Mouse (Mus musculus) bone marrow macrophage, adult 2 months (primary cell): ENCODE measurements around the gene Rdh11.

Experiments
- CTCF ChIP-seq: IDR thresholded peaks from 2 replicates; pipeline ENCODE4 v1.5.1; 2012; ENCODE audit warnings: low read depth, mild to moderate bottlenecking, low read length, moderate library complexity
- POLR2A ChIP-seq: IDR thresholded peaks from 2 replicates; pipeline ENCODE4 v1.6.1; 2012; ENCODE audit warnings: mild to moderate bottlenecking, low read depth, low read length, borderline replicate concordance

DNA sequence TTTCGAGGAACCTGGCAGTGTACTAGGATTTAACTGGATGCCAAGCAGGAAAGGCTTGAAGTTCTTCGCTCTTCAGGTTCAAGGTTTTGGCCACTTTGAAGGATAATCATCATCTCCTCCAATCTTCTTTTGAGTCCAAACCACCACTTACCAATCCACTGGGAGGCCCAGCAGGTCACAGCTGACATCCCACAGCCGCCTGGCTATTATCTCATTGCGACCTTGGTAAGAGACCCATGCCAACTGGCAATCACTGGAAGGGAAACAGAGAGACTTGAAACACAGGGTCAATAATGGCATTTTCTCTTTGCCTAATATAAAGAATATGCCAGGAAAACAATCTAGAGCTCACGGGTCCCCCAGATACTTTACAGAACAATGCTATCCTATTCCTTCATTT is 16.1 kb downstream of the Rdh11 start:
- TF ChIP-seq CTCF, result no peak
- TF ChIP-seq POLR2A, result no peak
